Mouse (Mus musculus): ENCODE data around the gene Ldhc. TPM values are rescaled to one million over a fixed set of nuclear protein-coding genes. Genes with fewer than 3 reads are reported as not detected.
"Not testable (repeated sequence)": the region's sequence is repeated elsewhere in the genome, so short reads cannot be mapped to it uniquely, and the experiment has no call there.

Ldhc gene
- polyA plus RNA-seq (2015; fragmentation: Nextera tagmentation; extraction: Ambion mirVana) = not detected in 2 replicates

- ATAC-seq = no peak
- no peaks in the 10 kb centered on the region for H3K4me1 ChIP-seq (replicated peaks)
- H3K4me3 ChIP-seq (replicated peaks) = no peak within 1 kb of the TSS
- no peak within 1 kb of the TSS for H3K27ac ChIP-seq
- H3K9me3 ChIP-seq = no peaks in the 10 kb centered on the region
- WGBS = 44% methylated on average over 10 of the region's 10 CpGs
- no peak within 1 kb of the TSS for H3K4me2 ChIP-seq (replicated peaks)
- H3K36me3 ChIP-seq = no peaks in the 10 kb centered on the region
- H3K27me3 ChIP-seq (replicated peaks) = no peaks in the 10 kb centered on the region
- no peak within 1 kb of the TSS for H3K9ac ChIP-seq
Measured at GRCm38 (mm10) chr7:46860996-46861395, at the start of gene Ldhc. TSS of gene Ldhc (plus strand) at chr7:46861203.

GRCm38 (mm10) chr7:46814012-46814411 lies 47.0 kb upstream of the Ldhc start:
- Histone ChIP-seq H3K4me3 (replicated peaks) (no peak overlapping the region), H3K9ac (no peak overlapping the region), H3K4me1 (replicated peaks) (no peaks in the 10 kb centered on the region), H3K27ac (no peak overlapping the region), H3K36me3 (peaks cover 47% of the 10 kb centered on the region), H3K9me3 (no peaks in the 10 kb centered on the region), H3K27me3 (replicated peaks) (no peaks in the 10 kb centered on the region), H3K4me2 (replicated peaks) (no peak overlapping the region)
- no peak for ATAC-seq
- 94% methylated on average over 4 of the region's 4 CpGs for WGBS

- H3K27ac ChIP-seq; H3K9ac ChIP-seq; ATAC-seq; H3K4me1 ChIP-seq (replicated peaks); H3K9me3 ChIP-seq; H3K27me3 ChIP-seq (replicated peaks); H3K4me3 ChIP-seq (replicated peaks); H3K4me2 ChIP-seq (replicated peaks): not testable (repeated sequence)
- peaks cover 33% of the 10 kb centered on the region for H3K36me3 ChIP-seq
- WGBS = 59% methylated on average over 15 of the region's 15 CpGs
Measured at GRCm38 (mm10) chr7:46820876-46821632, 39.9 kb upstream of the Ldhc start.

DNA sequence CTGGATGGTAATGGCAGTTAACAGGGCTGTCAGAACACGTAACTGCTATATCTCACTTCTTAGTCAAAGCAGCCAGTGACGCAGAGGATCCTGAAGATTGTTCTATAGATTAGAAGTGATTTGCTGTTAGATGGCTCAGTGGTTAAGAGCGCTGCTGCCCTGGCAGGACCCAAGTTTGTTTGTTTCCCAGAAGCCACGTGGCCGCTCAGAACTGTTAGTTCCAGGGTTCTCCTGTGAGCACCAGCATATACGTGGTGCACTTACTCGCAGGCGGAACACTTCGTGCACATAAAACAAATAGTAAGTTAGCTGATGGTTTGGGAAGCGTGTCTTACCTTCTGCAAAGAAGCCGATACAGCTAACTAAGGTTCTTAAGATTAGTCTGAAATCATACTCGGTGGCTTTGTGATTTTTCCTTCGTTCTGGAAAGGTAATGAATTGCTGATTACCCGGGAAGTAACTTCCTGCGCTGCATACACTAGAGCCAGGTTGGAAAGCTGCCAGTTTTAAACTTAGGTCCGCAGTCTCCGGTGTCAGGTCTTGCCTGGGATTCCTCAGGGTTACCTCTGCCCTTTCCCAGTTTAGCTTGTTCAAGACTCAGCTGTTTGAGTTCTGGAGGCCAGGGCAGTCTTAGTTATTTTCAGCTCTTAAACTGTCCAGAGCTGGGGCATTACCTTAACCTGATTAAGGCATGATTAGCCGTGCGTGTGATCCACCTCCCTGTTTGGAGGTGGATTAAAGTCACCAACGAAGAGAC lies 33.8 kb upstream of the Ldhc start:
- H3K36me3 ChIP-seq = peaks cover 7% of the 10 kb centered on the region; the same call in 1 of the 2 replicates
- no peak overlapping the region for H3K27ac ChIP-seq
- no peak overlapping the region for H3K4me3 ChIP-seq (replicated peaks)
- H3K27me3 ChIP-seq (replicated peaks) = no peaks in the 10 kb centered on the region
- no peaks in the 10 kb centered on the region for H3K9me3 ChIP-seq
- H3K4me1 ChIP-seq (replicated peaks) = peaks cover 8% of the 10 kb centered on the region; the same call in 1 of the 2 replicates
- H3K9ac ChIP-seq = no peak overlapping the region
- H3K4me2 ChIP-seq (replicated peaks) = no peak overlapping the region
- ATAC-seq = no peak
- WGBS = 50% methylated on average over 20 of the region's 20 CpGs

GRCm38 (mm10) chr7:46827803-46828184 lies 33.2 kb upstream of the Ldhc start:
- no peak overlapping the region for H3K4me2 ChIP-seq (replicated peaks)
- peaks cover 3% of the 10 kb centered on the region; the same call in 1 of the 2 replicates for H3K36me3 ChIP-seq
- WGBS = 85% methylated on average over 2 of the region's 2 CpGs
- H3K4me1 ChIP-seq (replicated peaks) = peaks cover 8% of the 10 kb centered on the region; the same call in 1 of the 2 replicates
- H3K9me3 ChIP-seq = no peaks in the 10 kb centered on the region
- no peak overlapping the region for H3K4me3 ChIP-seq (replicated peaks)
- H3K27me3 ChIP-seq (replicated peaks) = no peaks in the 10 kb centered on the region
- ATAC-seq = no peak
- H3K27ac ChIP-seq = no peak overlapping the region
- no peak overlapping the region for H3K9ac ChIP-seq

GRCm38 (mm10) chr7:46829911-46830310 lies 31.1 kb upstream of the Ldhc start:
- ATAC-seq = no peak; the same call in 1 of the 2 replicates
- Histone ChIP-seq H3K4me2 (replicated peaks) (no peak overlapping the region), H3K9me3 (no peaks in the 10 kb centered on the region), H3K36me3 (no peaks in the 10 kb centered on the region), H3K9ac (no peak overlapping the region), H3K4me3 (replicated peaks) (no peak overlapping the region), H3K27me3 (replicated peaks) (no peaks in the 10 kb centered on the region), H3K27ac (peak overlapping the region; percentile 25; the same call in 1 of the 2 replicates), H3K4me1 (replicated peaks) (peaks cover 8% of the 10 kb centered on the region; the same call in 1 of the 2 replicates)
- 74% methylated on average over 12 of the region's 12 CpGs for WGBS

DNA sequence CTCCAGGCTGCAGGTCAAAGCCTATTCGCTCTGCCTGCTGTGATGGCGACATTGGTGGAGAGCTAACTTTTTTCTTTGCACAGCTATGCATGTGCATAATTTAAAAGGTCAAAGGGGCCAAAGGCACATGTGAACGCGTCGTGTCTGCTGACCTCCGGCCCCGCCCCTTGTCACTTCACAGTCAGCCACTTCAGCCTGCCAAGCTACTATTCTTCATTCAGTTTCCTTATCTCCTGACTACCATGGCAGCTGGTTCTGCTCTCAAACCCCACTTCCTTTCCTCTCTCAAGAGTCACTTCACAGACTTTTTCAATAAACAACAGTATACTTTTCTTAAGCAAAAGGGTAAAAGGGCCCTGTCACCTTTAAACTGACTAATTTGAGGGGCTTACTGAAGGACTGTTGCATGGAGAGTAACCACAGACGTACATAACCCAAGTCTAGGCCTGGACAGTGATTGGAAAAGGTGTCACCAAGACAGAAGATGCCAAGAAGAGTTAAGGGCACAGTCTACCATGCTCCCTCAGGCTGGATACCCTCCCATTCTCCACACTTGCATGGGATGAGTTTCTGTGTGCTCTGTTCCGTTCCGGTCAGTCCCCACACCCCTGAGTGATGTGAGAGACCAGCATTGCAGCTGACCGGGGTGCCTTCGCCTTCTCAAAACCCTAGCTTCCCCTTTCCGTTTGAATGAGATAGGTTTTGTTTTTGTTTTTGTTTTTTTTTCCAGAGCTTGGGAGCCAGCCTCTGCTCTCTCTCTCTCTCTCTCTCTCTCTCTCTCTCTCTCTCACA lies 30.0 kb upstream of the Ldhc start:
- 56% methylated on average over 13 of the region's 13 CpGs for WGBS
- peaks cover 8% of the 10 kb centered on the region; the same call in 1 of the 2 replicates for H3K4me1 ChIP-seq (replicated peaks)
- no peaks in the 10 kb centered on the region for H3K27me3 ChIP-seq (replicated peaks)
- no peak overlapping the region for H3K9ac ChIP-seq
- H3K27ac ChIP-seq = peak overlapping the region; percentile 62; the same call in 1 of the 2 replicates
- no peak overlapping the region for H3K4me3 ChIP-seq (replicated peaks)
- no peak overlapping the region for H3K4me2 ChIP-seq (replicated peaks)
- no peaks in the 10 kb centered on the region for H3K36me3 ChIP-seq
- peak; percentile 18; the same call in 1 of the 2 replicates for ATAC-seq
- H3K9me3 ChIP-seq = no peaks in the 10 kb centered on the region

- Histone ChIP-seq H3K4me2 (replicated peaks) (no peak overlapping the region), H3K36me3 (no peaks in the 10 kb centered on the region), H3K4me1 (replicated peaks) (peaks cover 8% of the 10 kb centered on the region; the same call in 1 of the 2 replicates), H3K27me3 (replicated peaks) (no peaks in the 10 kb centered on the region), H3K4me3 (replicated peaks) (no peak overlapping the region), H3K27ac (no peak overlapping the region), H3K9me3 (no peaks in the 10 kb centered on the region), H3K9ac (no peak overlapping the region)
- 75% methylated on average over 8 of the region's 8 CpGs for WGBS
- no peak for ATAC-seq
Measured at GRCm38 (mm10) chr7:46831693-46832092, 29.3 kb upstream of the Ldhc start.

GRCm38 (mm10) chr7:46832112-46832810 lies 28.7 kb upstream of the Ldhc start:
- not testable (repeated sequence) for H3K9ac ChIP-seq; H3K4me3 ChIP-seq (replicated peaks); H3K4me2 ChIP-seq (replicated peaks); H3K27me3 ChIP-seq (replicated peaks); H3K27ac ChIP-seq; H3K36me3 ChIP-seq; H3K4me1 ChIP-seq (replicated peaks); ATAC-seq; H3K9me3 ChIP-seq
- WGBS = 94% methylated on average over 11 of the region's 11 CpGs

GRCm38 (mm10) chr7:46833266-46833665 lies 27.7 kb upstream of the Ldhc start:
- Histone ChIP-seq H3K9ac (no peak overlapping the region), H3K27me3 (replicated peaks) (no peaks in the 10 kb centered on the region), H3K4me3 (replicated peaks) (no peak overlapping the region), H3K4me2 (replicated peaks) (no peak overlapping the region), H3K9me3 (no peaks in the 10 kb centered on the region), H3K36me3 (no peaks in the 10 kb centered on the region), H3K27ac (peak overlapping the region; percentile 81), H3K4me1 (replicated peaks) (peaks cover 14% of the 10 kb centered on the region)
- peak; percentile 96 for ATAC-seq
- WGBS = 40% methylated on average over 6 of the region's 6 CpGs

- Histone ChIP-seq H3K27ac (peak overlapping the region; percentile 81), H3K4me1 (replicated peaks) (peaks cover 19% of the 10 kb centered on the region)
- WGBS = 66% methylated on average over 7 of the region's 7 CpGs
Measured at GRCm38 (mm10) chr7:46833670-46834255, 27.2 kb upstream of the Ldhc start.

More at GRCm38 (mm10) chr7:46833670-46834255, 27.2 kb upstream of the Ldhc start:
- peak; percentile 55 for ATAC-seq
- H3K4me2 ChIP-seq (replicated peaks) = no peak overlapping the region
- no peaks in the 10 kb centered on the region for H3K9me3 ChIP-seq
- H3K4me3 ChIP-seq (replicated peaks) = no peak overlapping the region
- H3K36me3 ChIP-seq = no peaks in the 10 kb centered on the region
- no peaks in the 10 kb centered on the region for H3K27me3 ChIP-seq (replicated peaks)
- H3K9ac ChIP-seq = no peak overlapping the region

Data from intestine, embryonic 15.5 days (tissue).